Mouse (Mus musculus): ENCODE measurements around the gene Akt1.

Gene Akt1

DNA sequence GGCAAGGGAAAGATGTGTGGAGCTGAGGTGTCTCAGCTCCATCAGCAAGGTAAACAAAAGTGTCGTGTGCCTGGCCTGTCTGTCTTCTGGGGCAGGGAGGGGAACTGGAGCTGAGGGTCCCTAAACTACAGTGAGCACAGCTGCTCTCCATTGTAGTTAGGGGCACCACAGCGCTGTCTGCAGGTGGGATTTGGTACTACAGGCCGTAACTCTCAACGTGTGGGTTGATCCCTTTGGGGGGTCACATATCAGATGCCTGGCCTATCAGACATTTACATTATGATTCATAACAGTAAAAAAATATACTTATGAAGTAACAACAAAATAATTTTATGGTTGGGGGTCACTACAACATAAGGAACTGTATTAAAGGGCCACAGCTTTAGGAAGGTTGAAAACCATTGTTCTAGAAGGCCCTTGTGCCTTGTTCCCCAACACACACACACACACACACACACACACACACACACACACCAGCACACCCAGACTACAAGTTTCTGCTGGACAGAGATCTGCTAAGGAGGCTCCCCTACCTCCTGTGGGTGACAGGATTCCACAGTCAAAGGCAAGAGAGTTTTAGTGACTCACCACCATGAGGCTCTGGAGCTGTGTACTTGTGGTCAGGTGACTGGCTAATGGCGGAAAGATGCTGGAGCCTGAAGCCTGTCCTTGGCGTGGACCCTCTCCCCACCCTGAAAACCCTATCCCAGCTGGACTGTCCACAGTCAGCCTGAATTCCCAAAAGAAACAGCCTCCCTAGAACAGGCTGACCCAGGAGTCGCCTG is 47.4 kb downstream of the Akt1 start:
- DNase-seq: peak; percentile 37

DNA sequence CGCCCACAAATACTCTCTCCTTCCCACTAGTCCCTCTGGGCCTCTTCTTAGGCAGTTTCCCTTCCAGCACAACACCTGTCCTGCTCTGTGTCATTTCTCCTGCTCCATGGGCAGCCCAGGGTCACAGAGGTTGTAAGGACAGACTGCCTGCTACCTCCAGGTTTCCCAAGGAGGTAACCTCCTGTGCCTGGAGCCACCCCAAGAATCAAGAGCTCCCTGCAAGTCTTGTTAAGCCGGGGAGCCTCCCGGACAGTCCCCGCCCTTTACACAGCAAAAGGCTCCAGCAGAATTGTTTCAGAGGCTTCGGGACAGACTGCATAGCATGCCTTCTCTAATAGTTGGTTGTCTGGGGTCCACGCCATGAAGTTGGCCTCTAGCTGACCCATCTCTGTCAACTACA is 48.2 kb downstream of the Akt1 start:
- DNase-seq: no peak

GRCm38 (mm10) chr12:112625700-112626099 is 49.0 kb downstream of the Akt1 start:
- no peak for DNase-seq

DNA sequence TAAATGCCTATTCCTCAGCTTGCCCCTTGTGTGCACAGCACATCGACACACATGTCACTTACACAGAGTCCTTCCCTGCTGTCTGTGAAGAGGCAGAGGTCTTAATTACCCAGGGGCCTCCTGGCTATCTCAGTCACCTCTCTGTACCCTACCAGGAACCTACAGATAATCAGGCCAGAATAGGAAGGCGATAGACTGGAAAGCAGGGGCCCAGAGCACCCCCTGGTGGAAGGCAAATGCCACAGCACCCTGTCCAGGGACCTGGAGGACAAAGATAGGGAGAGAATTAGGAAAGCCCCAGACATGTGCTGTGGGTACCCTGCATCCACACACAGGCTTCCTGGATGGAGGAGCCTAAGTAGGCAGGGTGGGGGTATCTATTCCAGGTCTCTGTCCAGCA is 50.9 kb downstream of the Akt1 start:
- peak; percentile 73 for DNase-seq

DNA sequence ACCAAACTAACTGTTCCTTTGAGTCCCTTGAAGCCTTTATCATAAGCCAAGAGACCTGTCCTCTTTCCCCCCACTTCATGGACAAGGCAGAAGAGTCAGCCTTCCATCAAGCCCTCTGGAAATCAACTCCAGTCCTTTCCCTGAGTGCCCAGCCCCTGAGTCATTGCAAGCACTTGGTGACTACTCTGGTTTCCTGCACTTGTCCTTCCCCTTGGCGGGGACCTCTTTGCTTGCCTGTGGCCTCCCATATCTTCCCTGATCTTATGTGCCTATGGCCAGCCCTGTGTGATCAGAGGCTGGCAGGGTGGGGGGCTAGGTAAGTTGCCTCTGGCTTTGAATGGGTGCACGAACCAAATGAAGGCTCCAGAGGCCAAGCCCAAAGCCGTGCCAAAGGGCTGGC is 52.8 kb downstream of the Akt1 start:
- no peak for DNase-seq

- peak; percentile 34 for DNase-seq
Observed at GRCm38 (mm10) chr12:112620354-112621061, 54.2 kb downstream of the Akt1 start.

DNA sequence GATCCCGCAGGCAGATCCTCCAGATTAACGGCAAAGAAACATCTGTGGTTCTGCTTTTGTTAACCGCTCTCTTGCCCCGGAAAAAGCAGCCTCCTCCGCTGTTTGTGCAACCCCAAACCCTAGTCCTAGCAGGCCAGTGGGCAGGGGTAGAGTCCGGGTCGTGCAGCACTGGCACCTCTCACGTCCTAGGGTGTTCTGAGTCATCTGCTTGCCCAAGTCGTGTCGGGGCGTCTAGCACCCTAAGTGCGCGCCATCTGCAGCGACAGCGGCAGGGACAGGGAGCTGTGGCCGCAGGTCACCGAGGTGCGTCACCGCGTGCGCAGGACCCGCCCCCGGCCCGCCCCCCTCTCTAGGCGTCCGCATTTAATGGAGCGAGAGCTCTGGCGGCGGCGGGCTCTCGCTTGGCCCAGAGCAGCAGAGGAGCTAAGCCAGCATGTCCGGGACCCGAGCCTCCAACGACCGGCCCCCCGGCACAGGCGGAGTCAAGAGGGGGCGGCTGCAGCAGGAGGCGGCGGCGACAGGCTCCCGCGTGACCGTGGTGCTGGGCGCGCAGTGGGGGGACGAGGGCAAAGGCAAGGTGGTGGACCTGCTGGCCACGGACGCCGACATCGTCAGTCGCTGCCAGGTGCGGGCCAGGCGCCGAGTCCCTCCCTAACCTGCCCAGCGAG is 54.9 kb downstream of the Akt1 start, which contains the start of gene Adssl1:
Adssl1 (plus strand) TSS at position 360 of the 668 bp plus-strand sequence.
- peak; percentile 58 for DNase-seq

DNA sequence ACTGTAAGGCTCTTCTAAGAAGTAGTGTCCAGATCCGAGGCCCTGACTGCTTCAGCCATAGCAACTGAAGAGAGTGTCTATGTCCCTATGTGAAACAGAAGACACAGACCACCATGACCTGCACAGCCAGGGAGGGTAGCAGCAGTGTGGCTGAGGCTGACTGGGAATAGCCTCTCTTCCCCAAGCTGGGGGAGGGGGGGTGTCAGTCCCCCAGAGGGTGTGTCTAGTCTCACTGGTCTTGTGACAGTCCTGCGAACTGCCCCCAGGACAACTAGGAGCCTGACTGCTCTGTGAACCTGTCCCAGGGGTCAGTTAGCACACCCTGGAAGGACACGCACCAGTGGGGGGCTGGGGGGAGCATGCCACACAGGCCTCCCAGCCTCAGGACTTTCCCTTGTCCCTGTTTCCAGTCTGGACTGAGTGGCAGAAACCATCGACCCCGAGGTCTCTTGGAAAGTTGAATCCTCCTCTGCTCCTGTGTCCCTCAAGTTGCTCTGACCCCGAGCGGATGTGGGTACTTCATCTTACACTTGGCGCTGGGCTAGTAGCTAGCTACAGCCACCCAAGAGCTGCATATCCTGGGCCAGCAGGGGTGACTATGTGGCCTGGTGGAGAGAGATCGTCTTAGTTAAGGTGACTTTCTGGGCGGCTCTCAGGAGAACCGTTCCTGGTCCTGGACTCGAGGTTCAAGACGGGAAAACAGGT is 55.6 kb downstream of the Akt1 start:
- peak; percentile 61 for DNase-seq

DNA sequence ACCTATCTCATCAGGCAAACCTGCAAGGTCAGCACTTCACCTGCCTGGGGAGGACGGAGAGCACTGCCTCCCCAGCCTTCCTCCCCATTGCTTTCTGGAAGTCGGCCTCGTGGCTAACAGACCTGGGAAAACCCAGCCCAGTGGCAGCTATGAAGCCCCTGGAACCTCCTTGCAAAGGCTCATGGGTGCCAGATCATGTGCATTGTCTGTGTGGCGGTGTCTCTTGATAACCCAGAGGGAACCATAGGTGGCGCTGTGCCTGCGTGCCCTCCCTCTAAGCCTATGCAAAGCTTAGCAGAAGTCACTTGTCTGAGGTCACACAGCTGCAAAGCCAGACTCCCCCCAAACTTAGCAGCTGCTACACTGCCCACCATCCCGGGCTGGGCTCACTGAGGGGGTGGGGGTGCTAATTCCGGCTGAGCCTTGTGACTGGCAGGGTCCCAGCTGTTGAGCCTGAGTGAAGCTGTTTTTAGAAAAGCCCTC is 56.7 kb downstream of the Akt1 start:
- peak; percentile 89 for DNase-seq

DNA sequence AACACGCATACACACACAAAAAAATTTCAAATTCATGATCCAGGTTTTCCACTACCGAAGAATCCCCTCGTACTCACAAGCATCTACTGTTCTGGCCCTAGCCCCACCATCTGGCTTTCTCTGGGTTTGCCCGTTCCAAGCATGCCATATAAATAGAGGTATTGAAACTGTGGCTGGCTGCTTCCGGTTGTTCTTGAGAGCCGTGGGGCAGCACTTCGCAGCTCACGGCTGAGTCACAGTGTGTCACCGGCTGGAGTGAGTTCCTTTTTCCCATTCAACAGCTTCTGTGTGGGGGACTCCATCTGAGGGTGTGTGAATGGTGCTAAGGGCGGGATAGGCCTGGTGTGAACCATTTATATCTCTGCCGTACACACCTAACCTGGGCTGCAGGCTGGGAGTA is 57.5 kb downstream of the Akt1 start:
- peak; percentile 47 for DNase-seq

DNA sequence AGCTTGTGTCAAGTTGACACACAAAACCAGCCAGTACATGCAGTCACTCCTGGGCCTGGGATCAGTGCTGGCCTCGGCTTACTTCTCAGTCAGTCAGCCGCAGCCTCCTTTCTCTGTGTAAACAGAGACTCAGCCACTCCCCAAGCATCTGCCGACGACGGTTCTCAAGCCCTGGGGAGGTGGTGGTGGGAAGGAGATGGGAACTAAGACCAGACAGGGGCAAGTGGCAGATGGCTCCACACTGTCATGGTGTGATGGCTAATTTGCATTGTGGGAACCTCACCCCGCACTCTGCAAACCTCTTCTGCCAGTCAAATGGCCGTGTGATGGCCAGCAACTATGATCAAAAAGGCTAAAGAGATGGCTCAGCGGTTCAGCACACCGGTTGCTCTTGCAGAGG is 58.0 kb downstream of the Akt1 start:
- DNase-seq: no peak

GRCm38 (mm10) chr12:112609031-112609430 is 65.7 kb downstream of the Akt1 start:
- DNase-seq: no peak

- DNase-seq: no peak
Observed at GRCm38 (mm10) chr12:112606998-112607397, 67.7 kb downstream of the Akt1 start.

- peak; percentile 79 for DNase-seq
Observed at GRCm38 (mm10) chr12:112605766-112606165, 68.9 kb downstream of the Akt1 start.

DNA sequence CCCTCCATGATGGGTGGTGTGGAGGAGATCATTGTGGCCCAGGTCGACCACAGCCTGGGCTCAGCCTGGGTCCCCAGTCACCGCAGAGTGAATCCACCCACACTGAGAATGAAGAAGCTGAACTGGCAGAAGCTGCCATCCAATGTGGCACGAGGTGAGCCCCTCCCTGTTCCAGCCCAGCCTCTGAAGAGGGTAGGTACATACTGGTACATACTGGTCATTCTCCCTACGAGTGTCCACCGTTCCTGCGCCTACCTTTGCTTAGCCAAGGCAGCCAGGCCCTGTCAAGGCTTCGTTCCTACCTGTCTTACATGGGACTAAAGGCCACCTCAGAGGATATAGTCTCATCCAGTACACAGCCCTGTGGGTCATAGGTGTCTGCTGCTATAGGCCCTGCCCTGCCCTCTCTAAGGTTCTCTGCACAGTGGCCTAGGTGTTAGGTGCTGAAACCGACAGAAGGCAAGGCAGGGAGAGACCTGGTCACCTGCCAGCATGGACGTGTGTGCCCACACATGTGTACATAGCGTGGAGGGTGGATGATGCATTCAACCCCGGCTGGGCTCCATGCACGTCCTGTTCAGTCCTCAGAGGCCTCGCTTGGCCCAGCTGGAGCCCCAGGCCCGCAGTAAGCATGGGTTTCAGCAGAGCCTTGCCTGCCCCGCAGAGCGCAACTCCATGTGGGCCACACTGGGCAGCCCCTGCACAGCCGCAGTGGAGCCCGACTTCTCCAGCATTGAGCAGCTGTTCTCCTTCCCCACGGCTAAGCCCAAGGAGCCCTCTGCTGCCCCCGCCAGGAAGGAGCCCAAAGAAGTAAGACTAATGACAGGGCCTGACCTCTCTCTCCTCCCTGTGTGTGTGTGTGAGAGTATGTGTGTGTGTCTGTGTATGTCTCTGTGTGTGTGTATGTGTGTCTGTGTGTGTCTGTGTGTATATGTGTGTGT is 69.7 kb downstream of the Akt1 start:
- DNase-seq: peak; percentile 54

DNA sequence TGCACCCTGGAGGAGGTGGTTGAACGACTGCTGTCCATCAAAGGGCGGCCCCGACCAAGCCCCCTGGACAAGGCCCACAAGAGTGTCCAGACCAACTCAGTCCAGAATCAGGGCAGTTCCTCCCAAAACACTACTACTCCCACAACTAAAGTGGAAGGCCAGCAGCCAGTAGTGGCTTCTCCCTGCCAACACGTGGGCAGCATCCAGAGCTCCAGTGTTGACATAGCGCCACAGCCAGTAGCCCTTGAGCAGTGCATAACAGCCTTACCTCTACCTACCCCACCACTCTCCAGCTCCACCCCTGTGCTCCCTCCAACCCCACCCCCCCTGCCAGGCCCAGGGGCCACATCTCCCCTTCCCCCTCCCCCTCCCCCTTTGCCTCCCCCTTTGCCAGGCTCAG is 70.7 kb downstream of the Akt1 start:
- no peak for DNase-seq

Data from thymus, postnatal 14 days (tissue).